Comparison of ENCODE assay signal across 29 mouse cellular contexts in the genomic region with DNA sequence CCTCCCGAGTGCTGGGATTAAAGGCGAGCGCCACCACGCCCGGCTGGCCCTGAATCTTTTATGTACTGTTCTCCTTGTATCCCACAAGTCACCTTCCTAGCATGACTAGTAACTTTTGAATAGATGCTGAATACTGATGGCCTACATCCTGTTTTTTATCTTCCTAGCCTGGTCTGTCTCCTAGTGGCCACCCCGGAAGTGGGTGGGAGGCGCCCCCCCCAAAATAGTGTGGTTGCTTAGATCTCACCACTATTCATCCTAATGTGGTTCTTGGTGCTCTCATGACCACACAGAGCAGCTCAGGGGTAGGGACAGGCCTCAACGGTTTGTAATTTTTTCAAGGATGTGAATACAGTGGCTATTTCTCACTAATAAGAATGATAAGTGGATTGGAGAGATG. TPM values are rescaled to one million over a fixed set of nuclear protein-coding genes. Genes with fewer than 3 reads are reported as not detected.
DNase-seq lines count a peak whose midpoint lies in the region; ATAC-seq and TF ChIP-seq lines count a peak whose summit lies in the region.
"Had no signal": no experiment of that assay in that cellular context is flagged by ENCODE, and none has a peak within 500 bp of the region (broad histone marks: within the 10 kb centered on the region; RNA-seq: fewer than 3 reads in every experiment).

No protein-coding gene starts in this region.

- peak; percentile 22; the same call in 1 of the 2 replicates for ATAC-seq in G1E (ENCODE audit: extremely low read depth, insufficient number of reproducible peaks, low FRiP score, poor library complexity, severe bottlenecking)
- ATAC-seq in heart, embryonic 12.5 days (ENCODE audit: insufficient number of reproducible peaks, low FRiP score): no peak
- ATAC-seq: forebrain, embryonic 13.5 days; forebrain, embryonic 16.5 days; hindbrain, postnatal 0 days; intestine, postnatal 0 days had no signal

- no peaks in the 10 kb centered on the region for H3K9me3 ChIP-seq in G1E (replicated peaks)
- H3K9me3 ChIP-seq in heart, embryonic 10.5 days: no peaks in the 10 kb centered on the region
- no peaks in the 10 kb centered on the region for H3K9me3 ChIP-seq in heart, embryonic 12.5 days (replicated peaks)
- H3K9me3 ChIP-seq: forebrain, embryonic 10.5 days; forebrain, embryonic 13.5 days; heart, embryonic 13.5 days had no signal

- 89% methylated on average over 8 of the region's 8 CpGs for WGBS in heart, embryonic 10.5 days
- WGBS in heart, embryonic 12.5 days: 92% methylated on average over 8 of the region's 8 CpGs

- no peak overlapping the region for H3K4me3 ChIP-seq in G1E (ENCODE audit: low read depth, low read length)
- no peak overlapping the region for H3K4me3 ChIP-seq in heart, embryonic 10.5 days
- H3K4me3 ChIP-seq in heart, embryonic 12.5 days: no peak overlapping the region
- H3K4me3 ChIP-seq: forebrain, embryonic 10.5 days; forebrain, embryonic 13.5 days; heart, embryonic 13.5 days had no signal

- peaks cover 5% of the 10 kb centered on the region; the same call in 1 of the 2 replicates for H3K27me3 ChIP-seq in G1E (ENCODE audit: insufficient read depth, low read length)
- peaks cover 8% of the 10 kb centered on the region; the same call in 1 of the 2 replicates for H3K27me3 ChIP-seq in heart, embryonic 10.5 days (ENCODE audit: insufficient read depth, poor library complexity, severe bottlenecking)
- H3K27me3 ChIP-seq in heart, embryonic 12.5 days (replicated peaks): peaks cover 4% of the 10 kb centered on the region

- H3K36me3 ChIP-seq in G1E (replicated peaks): peaks cover 81% of the 10 kb centered on the region
- peaks cover 74% of the 10 kb centered on the region for H3K36me3 ChIP-seq in heart, embryonic 10.5 days
- peaks cover 68% of the 10 kb centered on the region for H3K36me3 ChIP-seq in heart, embryonic 12.5 days

- no peak for TF ChIP-seq CTCF in G1E (IDR thresholded peaks at IDR 0.05; ENCODE audit: low read depth, low read length)

- H3K9ac ChIP-seq in heart, embryonic 12.5 days: no peak overlapping the region
- H3K9ac ChIP-seq: forebrain, embryonic 13.5 days; heart, embryonic 13.5 days; hindbrain, embryonic 14.5 days had no signal

- H3K4me2 ChIP-seq in heart, embryonic 12.5 days: no peak overlapping the region
- H3K4me2 ChIP-seq: forebrain, embryonic 13.5 days; heart, embryonic 13.5 days; hindbrain, embryonic 14.5 days had no signal

- H3K27ac ChIP-seq in heart, embryonic 10.5 days: no peak overlapping the region
- H3K27ac ChIP-seq in heart, embryonic 12.5 days (ENCODE audit: poor library complexity, severe bottlenecking): no peak overlapping the region
- H3K27ac ChIP-seq: forebrain, embryonic 10.5 days; forebrain, embryonic 13.5 days; heart, embryonic 13.5 days; hindbrain, embryonic 14.5 days; hindbrain, postnatal 0 days had no signal

- peaks cover 56% of the 10 kb centered on the region for H3K4me1 ChIP-seq in G1E (ENCODE audit: insufficient read depth, low read depth, low read length)
- H3K4me1 ChIP-seq in heart, embryonic 10.5 days: peaks cover 21% of the 10 kb centered on the region
- H3K4me1 ChIP-seq in heart, embryonic 12.5 days (replicated peaks): peaks cover 16% of the 10 kb centered on the region

- DNase-seq in 416B (ENCODE audit: low read depth): peak; percentile 43
- no peak for DNase-seq in G1E (ENCODE audit: low spot score)
- peak; percentile 33 for DNase-seq in R1 (ENCODE audit: low read depth, low spot score)
- peak; percentile 54 for DNase-seq in induced T-regulatory cell, adult 2 months (ENCODE audit: low read depth)
- no peak for DNase-seq in heart, embryonic 10.5 days (ENCODE audit: low spot score)
- no peak for DNase-seq in adrenal gland, adult 2 months
- DNase-seq: adrenal gland, postnatal 10 days; adrenal gland, postnatal 36 days; B cell, adult 2 months; cerebellum, adult 18-20 months; cerebellum, adult 9-10 months; cerebellum, postnatal 14 days; gastrocnemius, postnatal 10 days; heart, adult 11 months; heart, postnatal 14 days; heart, postnatal 4 days had no signal

RNA-seq across cellular contexts. Expression of gene Lin7b, which starts 4.2 kb away (rescaled TPM):
- total RNA-seq in G1E (2014; fragmentation: Nextera tagmentation): not detected in 2 replicates
- 2.0 and 3.8 TPM in 2 replicates for total RNA-seq in G1E (2017)
- 0.86 and 1.1 TPM in 2 replicates for polyA plus RNA-seq in G1E (2012)
- polyA plus RNA-seq in heart, embryonic 10.5 days (2016; fragmentation: Nextera tagmentation; extraction: Ambion mirVana): 0.59 and 1.4 TPM in 2 replicates
- polyA plus RNA-seq in heart, embryonic 12.5 days (2016; fragmentation: Nextera tagmentation; extraction: Ambion mirVana): 0.82 and 1.1 TPM in 2 replicates
- 1 to 10 TPM; 2.4 to 3.8 TPM for total RNA-seq in adrenal gland, adult 2 months (2021)
- polyA plus RNA-seq in adrenal gland, adult 2 months (2012; rRNA removed): 5.7 and 10.3 TPM in 2 replicates
- total RNA-seq: gastrocnemius, adult 18-20 months had no signal

RNA-seq across cellular contexts. Expression of gene Ppfia3, which starts 7.8 kb away (rescaled TPM):
- 1.4 and 1.5 TPM in 2 replicates for total RNA-seq in G1E (2014; fragmentation: Nextera tagmentation)
- total RNA-seq in G1E (2017): 0.41 and 0.71 TPM in 2 replicates
- 1.2 and 1.4 TPM in 2 replicates for polyA plus RNA-seq in G1E (2012)
- 2.4 and 2.9 TPM in 2 replicates for polyA plus RNA-seq in heart, embryonic 10.5 days (2016; fragmentation: Nextera tagmentation; extraction: Ambion mirVana)
- 2.6 and 3.3 TPM in 2 replicates for polyA plus RNA-seq in heart, embryonic 12.5 days (2016; fragmentation: Nextera tagmentation; extraction: Ambion mirVana)
- 1 to 10 TPM; 1.1 to 2.8 TPM for total RNA-seq in adrenal gland, adult 2 months (2021)
- 4.3 and 4.7 TPM in 2 replicates for polyA plus RNA-seq in adrenal gland, adult 2 months (2012; rRNA removed)

RNA-seq across cellular contexts. Expression of gene Snrnp70, which starts 20.9 kb away (rescaled TPM):
- total RNA-seq in G1E (2014; fragmentation: Nextera tagmentation) (154 and 174 TPM in 2 replicates), G1E (2017) (319 and 333 TPM in 2 replicates)
- polyA plus RNA-seq in G1E (2012): 754 and 1,054 TPM in 2 replicates
- 173 and 241 TPM in 2 replicates for polyA plus RNA-seq in heart, embryonic 10.5 days (2016; fragmentation: Nextera tagmentation; extraction: Ambion mirVana)
- 169 and 173 TPM in 2 replicates for polyA plus RNA-seq in heart, embryonic 12.5 days (2016; fragmentation: Nextera tagmentation; extraction: Ambion mirVana)
- 100 to 1,000 TPM; 219 to 278 TPM for total RNA-seq in adrenal gland, adult 2 months (2021)
- 230 and 236 TPM in 2 replicates for polyA plus RNA-seq in adrenal gland, adult 2 months (2012; rRNA removed)

RNA-seq across cellular contexts. Expression of gene Kcna7, which starts 30.8 kb away (rescaled TPM):
- total RNA-seq in G1E (2014; fragmentation: Nextera tagmentation) (not detected in 2 replicates), G1E (2017) (0.05 TPM in 1 of 2 replicates, not detected in the other)
- not detected in 2 replicates for polyA plus RNA-seq in G1E (2012)
- polyA plus RNA-seq in heart, embryonic 10.5 days (2016; fragmentation: Nextera tagmentation; extraction: Ambion mirVana): 0.28 and 0.45 TPM in 2 replicates
- polyA plus RNA-seq in heart, embryonic 12.5 days (2016; fragmentation: Nextera tagmentation; extraction: Ambion mirVana): 0.41 and 0.52 TPM in 2 replicates
- total RNA-seq in adrenal gland, adult 2 months (2021): not detected
- not detected in 2 replicates for polyA plus RNA-seq in adrenal gland, adult 2 months (2012; rRNA removed)
- total RNA-seq: adrenal gland, postnatal 36 days had no signal
- polyA plus RNA-seq: embryonic facial prominence, embryonic 11.5 days; embryonic facial prominence, embryonic 14.5 days; forebrain, embryonic 10.5 days; forebrain, embryonic 13.5 days; forebrain, embryonic 16.5 days; hindbrain, embryonic 11.5 days; hindbrain, embryonic 14.5 days; hindbrain, postnatal 0 days; intestine, embryonic 14.5 days had no signal

RNA-seq across cellular contexts. Expression of gene Ntf5, which starts 38.9 kb away (rescaled TPM):
- total RNA-seq in G1E (2014; fragmentation: Nextera tagmentation) (not detected in 2 replicates), G1E (2017) (0.23 and 0.60 TPM in 2 replicates)
- polyA plus RNA-seq in G1E (2012): 0.16 and 0.33 TPM in 2 replicates
- polyA plus RNA-seq in heart, embryonic 10.5 days (2016; fragmentation: Nextera tagmentation; extraction: Ambion mirVana): 1.5 and 2.6 TPM in 2 replicates
- polyA plus RNA-seq in heart, embryonic 12.5 days (2016; fragmentation: Nextera tagmentation; extraction: Ambion mirVana): 1.8 TPM in 2 replicates
- not detected for total RNA-seq in adrenal gland, adult 2 months (2021)
- not detected in 2 replicates for polyA plus RNA-seq in adrenal gland, adult 2 months (2012; rRNA removed)
- total RNA-seq: adrenal gland, postnatal 36 days had no signal
- polyA plus RNA-seq: forebrain, embryonic 13.5 days had no signal

Comparison
In these comparisons a context has a peak if more than half of its experiments do, and no peak if none do; other contexts are left out.
1. DNase-seq: peak in 416B (single experiment), R1 (single experiment) and induced T-regulatory cell, adult 2 months (single experiment); none in G1E (single experiment), heart, embryonic 10.5 days (single experiment) and adrenal gland, adult 2 months (single experiment).